Mouse (Mus musculus) 416B (cell line): Measurements from ENCODE around the gene Mapt.

Experiments
- DNase-seq: peaks from one replicate; pipeline ENCODE4 v3.0.0; 2011; ENCODE audit warnings: low read depth

The Mapt gene

GRCm38 (mm10) chr11:104311643-104312042 is 80.5 kb downstream of the Mapt start:
- no peak for DNase-seq

- peak; percentile 88 for DNase-seq
Measured at GRCm38 (mm10) chr11:104315703-104316102, 84.5 kb downstream of the Mapt start.

DNA sequence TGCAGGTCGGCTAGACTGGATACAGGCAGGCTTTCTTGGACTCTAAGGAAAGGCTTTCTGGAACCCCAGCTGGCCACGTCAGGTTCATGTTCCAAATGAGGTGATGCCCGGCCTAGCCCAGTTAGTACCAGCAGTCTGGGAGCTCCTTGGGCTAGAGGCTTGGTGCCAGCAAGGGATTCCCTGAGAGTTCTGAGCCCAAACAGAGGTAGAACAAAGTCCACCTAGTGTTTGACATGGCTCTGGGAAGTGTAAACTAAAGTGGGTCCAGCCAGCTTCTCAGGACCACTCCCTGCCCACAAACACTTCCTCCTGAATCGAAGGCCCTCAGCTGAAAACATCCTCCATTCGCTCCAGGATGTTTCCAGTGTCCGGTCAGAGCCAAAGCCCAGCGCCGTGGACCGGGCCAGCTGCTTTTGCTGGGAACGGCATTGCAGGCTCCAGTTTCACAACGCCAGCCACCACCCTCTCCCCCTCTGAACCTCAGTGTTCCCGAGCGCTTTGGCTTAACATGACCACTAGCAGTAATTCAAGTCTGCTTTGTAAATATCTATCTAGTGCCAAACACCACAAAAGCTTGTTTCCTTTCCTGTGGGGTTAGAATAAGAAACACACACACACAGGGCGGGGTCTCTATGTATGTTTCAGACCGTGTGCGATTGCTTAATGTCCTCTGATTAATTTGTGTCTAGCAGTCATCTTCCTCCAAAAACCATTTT is 85.7 kb downstream of the Mapt start:
- peak; percentile 91 for DNase-seq

DNA sequence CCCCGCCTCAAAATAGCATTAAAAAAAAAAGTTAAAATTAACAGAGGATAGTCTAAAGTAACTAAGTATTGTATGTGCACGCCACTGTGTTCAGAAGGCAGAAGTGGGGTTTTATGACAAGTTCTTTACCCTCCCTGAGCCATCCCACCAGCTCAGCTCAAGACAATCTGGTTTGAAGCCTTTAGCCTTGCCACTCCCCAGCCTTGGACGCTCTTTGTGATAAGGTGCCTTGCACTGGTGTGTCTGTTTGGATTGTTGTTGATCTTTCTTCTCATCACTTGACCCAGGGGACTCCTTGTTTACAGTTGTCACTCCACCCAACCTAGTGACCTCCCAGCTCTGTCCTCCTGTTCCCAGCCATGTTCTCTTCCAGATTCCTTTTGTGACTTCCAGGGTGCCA is 86.4 kb downstream of the Mapt start:
- no peak for DNase-seq

DNA sequence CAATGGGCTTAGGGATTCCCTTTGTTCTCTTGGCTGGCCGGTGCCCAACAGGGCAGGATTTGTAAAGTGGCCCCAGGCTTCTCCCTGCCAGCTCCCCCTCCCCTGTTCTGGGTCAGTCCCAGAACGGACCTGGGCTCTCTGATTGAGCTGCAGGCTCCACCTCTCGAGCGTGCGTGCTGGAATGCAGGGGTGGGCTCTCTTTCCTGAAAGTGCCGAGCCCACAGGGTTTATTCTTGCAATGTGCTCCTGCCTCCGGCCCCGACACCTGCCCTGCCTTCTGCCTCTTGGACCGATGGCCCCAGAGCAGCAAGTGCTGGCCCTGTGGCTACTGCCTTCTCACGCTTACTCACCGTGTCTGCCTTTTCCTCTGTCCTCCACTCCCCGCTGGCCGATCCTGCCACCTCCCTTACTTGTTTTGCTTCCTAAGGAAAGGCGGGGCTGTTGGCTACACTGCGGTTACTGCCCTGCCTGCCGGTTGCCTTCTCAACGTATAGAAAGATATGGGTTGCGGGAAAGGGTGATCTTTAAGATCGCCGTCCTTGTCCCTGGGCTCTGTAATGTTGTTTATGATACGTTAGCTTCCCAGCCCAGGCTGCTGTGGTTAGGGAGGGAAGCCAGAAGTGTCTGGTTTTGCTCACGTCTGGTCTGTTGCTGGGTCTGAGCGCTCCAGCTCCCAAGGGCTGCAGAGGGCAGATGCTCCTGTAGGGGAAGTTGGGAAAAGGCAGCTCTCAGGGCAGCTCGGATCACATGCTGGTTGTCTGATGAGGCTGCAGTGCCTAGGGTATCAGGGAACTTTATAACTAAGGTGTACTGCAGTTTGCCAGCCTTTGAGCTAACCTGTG is 88.0 kb downstream of the Mapt start:
- peak; percentile 62 for DNase-seq

DNA sequence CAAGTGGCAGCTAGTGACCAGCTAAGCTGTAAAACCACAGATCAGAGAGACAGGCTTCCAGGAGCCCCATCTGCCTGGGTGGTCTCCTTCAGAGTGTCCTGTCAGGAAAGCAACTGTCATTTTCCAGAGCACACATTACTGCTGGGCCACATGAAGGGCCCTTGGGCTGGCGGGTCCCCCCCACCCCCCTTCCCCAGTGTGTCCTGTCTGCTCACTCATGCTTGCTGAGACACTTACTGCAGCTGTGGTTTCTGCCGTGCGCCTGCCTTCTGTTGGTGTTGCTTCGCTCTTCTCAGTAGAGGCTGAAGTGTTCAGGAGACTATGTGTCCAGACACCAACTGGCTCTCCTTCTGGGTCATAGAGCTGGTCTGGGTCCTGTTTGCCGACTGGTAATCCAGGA is 89.3 kb downstream of the Mapt start:
- peak; percentile 39 for DNase-seq

GRCm38 (mm10) chr11:104322142-104322541 is 91.0 kb downstream of the Mapt start:
- DNase-seq, result no peak

GRCm38 (mm10) chr11:104327462-104327861 is 96.3 kb downstream of the Mapt start:
- DNase-seq, result no peak

DNA sequence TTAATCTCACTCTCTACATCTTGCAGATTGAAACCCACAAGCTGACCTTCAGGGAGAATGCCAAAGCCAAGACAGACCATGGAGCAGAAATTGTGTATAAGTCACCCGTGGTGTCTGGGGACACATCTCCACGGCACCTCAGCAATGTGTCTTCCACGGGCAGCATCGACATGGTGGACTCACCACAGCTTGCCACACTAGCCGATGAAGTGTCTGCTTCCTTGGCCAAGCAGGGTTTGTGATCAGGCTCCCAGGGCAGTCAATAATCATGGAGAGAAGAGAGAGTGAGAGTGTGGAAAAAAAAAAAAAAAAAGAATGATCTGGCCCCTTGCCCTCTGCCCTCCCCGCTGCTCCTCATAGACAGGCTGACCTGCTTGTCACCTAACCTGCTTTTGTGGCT is 96.8 kb downstream of the Mapt start:
- DNase-seq, result no peak

GRCm38 (mm10) chr11:104329185-104329926 is 98.2 kb downstream of the Mapt start:
- no peak for DNase-seq

GRCm38 (mm10) chr11:104330151-104330550 is 99.0 kb downstream of the Mapt start:
- no peak for DNase-seq

DNA sequence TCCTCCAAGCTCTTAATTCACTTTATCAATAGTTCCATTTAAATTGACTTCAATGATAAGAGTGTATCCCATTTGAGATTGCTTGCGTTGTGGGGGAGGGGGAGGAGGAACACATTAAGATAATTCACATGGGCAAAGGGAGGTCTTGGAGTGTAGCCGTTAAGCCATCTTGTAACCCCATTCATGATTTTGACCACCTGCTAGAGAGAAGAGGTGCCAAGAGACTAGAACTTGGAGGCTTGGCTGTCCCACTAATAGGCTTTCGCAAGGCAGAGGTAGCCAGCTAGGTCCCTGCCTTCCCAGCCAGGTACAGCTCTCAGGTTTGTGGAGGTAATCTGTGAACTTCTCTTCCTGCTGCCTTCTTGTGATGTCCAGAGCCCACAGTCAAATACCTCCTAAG is 100.0 kb downstream of the Mapt start:
- DNase-seq, result no peak

GRCm38 (mm10) chr11:104332105-104332504 is 100.9 kb downstream of the Mapt start:
- no peak for DNase-seq

GRCm38 (mm10) chr11:104334115-104334514 is 102.9 kb downstream of the Mapt start:
- DNase-seq, result no peak

GRCm38 (mm10) chr11:104334946-104335345 is 103.8 kb downstream of the Mapt start:
- DNase-seq, result no peak

DNA sequence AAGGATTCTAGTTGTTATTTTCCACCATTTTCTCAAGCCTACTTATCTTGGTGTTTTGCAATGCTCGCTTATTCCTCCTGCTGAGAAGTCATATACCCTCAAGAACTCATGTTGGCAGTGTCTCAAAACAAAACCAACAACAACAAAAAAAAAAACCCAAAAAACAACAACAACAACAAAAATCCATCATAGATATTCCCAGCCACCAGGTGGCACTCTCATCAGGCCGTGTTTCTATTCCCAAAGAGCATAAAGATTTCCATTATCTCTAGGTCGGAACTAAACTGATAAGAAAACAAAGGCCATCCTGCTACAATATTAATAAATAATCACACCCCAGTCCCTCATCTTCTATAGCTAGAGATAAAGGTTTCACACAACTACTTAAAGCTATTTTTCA is 115.7 kb downstream of the Mapt start:
- DNase-seq, result peak; percentile 38

GRCm38 (mm10) chr11:104361790-104362189 is 130.6 kb downstream of the Mapt start:
- DNase-seq, result peak; percentile 97

DNA sequence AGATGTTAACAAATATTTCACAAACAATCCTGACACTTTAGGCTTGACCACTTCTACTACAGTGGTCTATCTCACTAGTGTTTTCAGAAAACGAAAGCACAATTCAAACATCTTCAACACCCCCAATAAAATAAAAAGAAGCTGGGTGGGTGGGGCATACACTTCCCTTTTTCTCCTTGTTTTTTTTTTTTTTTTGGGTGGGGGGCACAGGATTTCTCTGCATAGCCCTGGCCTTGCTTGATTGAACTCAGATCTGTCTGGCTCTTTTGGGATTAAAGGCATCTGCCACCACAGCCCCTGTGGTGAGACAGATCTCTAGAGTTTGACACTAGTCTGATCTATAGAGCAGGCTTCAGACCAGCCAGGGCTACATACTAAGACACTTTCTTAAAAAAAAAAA is 131.5 kb downstream of the Mapt start:
- DNase-seq, result no peak

- no peak for DNase-seq
Measured at GRCm38 (mm10) chr11:104363823-104364600, 132.8 kb downstream of the Mapt start.

GRCm38 (mm10) chr11:104367486-104368190 is 136.4 kb downstream of the Mapt start:
- peak; percentile 62 for DNase-seq

DNA sequence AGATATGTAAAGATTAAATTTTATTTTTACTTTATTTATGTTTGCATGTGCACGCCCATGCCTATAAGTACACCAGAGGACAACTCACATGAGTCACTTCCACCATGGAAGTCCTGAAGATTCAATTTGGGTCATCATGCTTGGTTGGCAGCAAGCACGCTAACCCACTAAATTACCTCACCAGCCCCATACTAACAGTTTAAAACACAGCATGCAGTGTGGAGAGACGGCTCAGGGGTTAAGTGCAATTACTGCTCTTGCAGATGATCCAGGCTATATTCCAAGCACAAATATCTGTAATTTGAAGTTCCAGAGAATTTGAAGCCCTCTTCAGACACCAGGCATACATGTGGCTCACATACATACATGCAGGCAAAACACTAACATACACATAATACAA is 145.1 kb downstream of the Mapt start:
- DNase-seq, result peak; percentile 49
